Mouse (Mus musculus) liver, postnatal 0 days (tissue): ENCODE data around the gene C1rl.

Experiments used
- CTCF ChIP-seq: sonication (generic); IDR thresholded peaks from 2 replicates; pipeline ENCODE4 v1.5.1; 2016; ENCODE audit warnings: antibody characterized with exemption, low read depth
- EP300 ChIP-seq: IDR thresholded peaks from 2 replicates; pipeline ENCODE4 v1.6.1; 2016; ENCODE audit warnings: antibody characterized with exemption, low read depth, mild to moderate bottlenecking

DNA sequence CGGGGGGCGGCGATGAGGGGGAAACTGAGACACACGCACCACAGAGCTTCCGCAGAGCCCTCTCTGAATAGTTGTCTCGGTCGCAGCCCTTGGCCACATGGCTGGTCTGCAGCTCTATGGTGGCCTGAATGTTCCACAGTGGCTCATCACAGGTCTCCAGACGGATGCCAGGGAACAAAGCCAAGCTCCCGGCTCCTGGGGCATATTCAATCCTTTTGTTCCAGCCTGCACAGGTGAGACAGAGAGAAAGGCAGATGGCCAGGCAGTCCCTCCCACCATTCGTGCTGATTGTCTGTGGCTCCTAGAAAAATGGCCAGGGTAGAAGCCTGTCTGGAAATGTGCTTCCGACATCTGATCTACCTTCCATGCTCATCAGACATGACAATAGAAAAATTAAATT is 34.4 kb upstream of the C1rl start:
- TF ChIP-seq CTCF (no peak), EP300 (no peak)
